Comparison of ENCODE assay signal across 29 mouse cellular contexts in genomic region chr9:46008931-46009668, GRCm38 (mm10). TPM values are rescaled to one million over a fixed set of nuclear protein-coding genes. Genes with fewer than 3 reads are reported as not detected.
DNase-seq lines count a peak whose midpoint lies in the region; ATAC-seq lines count a peak whose summit lies in the region.
"Had no signal": no experiment of that assay in that cellular context is flagged by ENCODE, and none has a peak within 500 bp of the region (broad histone marks: within the 10 kb centered on the region; RNA-seq: fewer than 3 reads in every experiment).

No protein-coding gene starts in this region.

- H3K9me3 ChIP-seq in midbrain, embryonic 11.5 days (ENCODE audit: control insufficient read depth, low read length): no peaks in the 10 kb centered on the region
- no peaks in the 10 kb centered on the region for H3K9me3 ChIP-seq in midbrain, embryonic 16.5 days (replicated peaks; ENCODE audit: control insufficient read depth, low read length, poor library complexity, severe bottlenecking)
- no peaks in the 10 kb centered on the region for H3K9me3 ChIP-seq in liver, embryonic 15.5 days (replicated peaks)
- H3K9me3 ChIP-seq: embryonic facial prominence, embryonic 12.5 days; heart, embryonic 13.5 days; hindbrain, embryonic 15.5 days; lung, embryonic 15.5 days; megakaryocyte, embryonic 14.5 days; midbrain, embryonic 13.5 days; neural tube, embryonic 15.5 days had no signal

- ATAC-seq in midbrain, embryonic 11.5 days (ENCODE audit: low FRiP score): no peak
- ATAC-seq in midbrain, embryonic 16.5 days: no peak
- no peak for ATAC-seq in liver, embryonic 15.5 days (ENCODE audit: insufficient read depth)
- ATAC-seq: activated CD4-positive, CD25-positive, alpha-beta regulatory T cell, adult 4 months; forebrain, embryonic 16.5 days; inflammation-experienced regulatory T-cells, adult 6 months; midbrain, embryonic 13.5 days had no signal

- H3K27ac ChIP-seq in midbrain, embryonic 11.5 days (ENCODE audit: low read depth, low read length): no peak overlapping the region
- H3K27ac ChIP-seq in midbrain, embryonic 16.5 days (ENCODE audit: low read length): no peak overlapping the region
- H3K27ac ChIP-seq in liver, embryonic 15.5 days (replicated peaks): 0 out of 2 replicates have a peak overlapping the region, but pooled peaks have one; percentile 14
- H3K27ac ChIP-seq: embryonic facial prominence, embryonic 12.5 days; gastrocnemius, adult 2 months; heart, embryonic 13.5 days; hindbrain, embryonic 15.5 days; lung, embryonic 15.5 days; midbrain, embryonic 13.5 days; neural tube, embryonic 15.5 days had no signal

- H3K9ac ChIP-seq in midbrain, embryonic 11.5 days (ENCODE audit: low read length): no peak overlapping the region
- no peak overlapping the region for H3K9ac ChIP-seq in midbrain, embryonic 16.5 days (ENCODE audit: low read depth, low read length)
- H3K9ac ChIP-seq in liver, embryonic 15.5 days: no peak overlapping the region
- H3K9ac ChIP-seq: embryonic facial prominence, embryonic 12.5 days; heart, embryonic 13.5 days; hindbrain, embryonic 15.5 days; lung, embryonic 15.5 days; midbrain, embryonic 13.5 days; neural tube, embryonic 15.5 days had no signal

- no peaks in the 10 kb centered on the region for H3K36me3 ChIP-seq in midbrain, embryonic 11.5 days (ENCODE audit: control insufficient read depth, insufficient read depth, low read length)
- no peaks in the 10 kb centered on the region for H3K36me3 ChIP-seq in midbrain, embryonic 16.5 days (ENCODE audit: control insufficient read depth, insufficient read depth, low read length)
- H3K36me3 ChIP-seq in liver, embryonic 15.5 days (replicated peaks): no peaks in the 10 kb centered on the region
- H3K36me3 ChIP-seq: embryonic facial prominence, embryonic 12.5 days; heart, embryonic 13.5 days; hindbrain, embryonic 15.5 days; lung, embryonic 15.5 days; midbrain, embryonic 13.5 days; neural tube, embryonic 15.5 days had no signal

- peak; percentile 69 for DNase-seq in midbrain, embryonic 11.5 days (ENCODE audit: low spot score, missing footprints)
- DNase-seq in R1 (ENCODE audit: low read depth, low spot score): peak; percentile 68
- DNase-seq in embryo, embryonic 9.5 days (ENCODE audit: extremely low spot score): no peak
- DNase-seq in right cerebral cortex, postnatal 10 days (ENCODE audit: low spot score in 2 of 2): no peak
- no peak for DNase-seq in left cerebral cortex, adult 11 months (ENCODE audit: low spot score)
- DNase-seq: adrenal gland, adult 2 months; adrenal gland, postnatal 36 days; cerebellum, adult 2 months; cerebellum, postnatal 14 days; gastrocnemius, adult 2 months; gastrocnemius, postnatal 36 days; heart, postnatal 10 days; kidney, adult 18-20 months; kidney, postnatal 36 days; retina, postnatal 1 day; right cerebral cortex, postnatal 25 days; thymus, postnatal 25 days had no signal

- H3K4me1 ChIP-seq in midbrain, embryonic 11.5 days (ENCODE audit: control insufficient read depth, insufficient read depth, low read length): peaks cover 6% of the 10 kb centered on the region
- peaks cover 6% of the 10 kb centered on the region for H3K4me1 ChIP-seq in midbrain, embryonic 16.5 days (ENCODE audit: control insufficient read depth, insufficient read depth, low read length)
- peaks cover 47% of the 10 kb centered on the region for H3K4me1 ChIP-seq in liver, embryonic 15.5 days (replicated peaks)

- no peaks in the 10 kb centered on the region for H3K27me3 ChIP-seq in midbrain, embryonic 11.5 days (ENCODE audit: control insufficient read depth, insufficient read depth, low read length)
- no peaks in the 10 kb centered on the region for H3K27me3 ChIP-seq in midbrain, embryonic 16.5 days (ENCODE audit: control insufficient read depth, insufficient read depth, low read depth, low read length)
- H3K27me3 ChIP-seq in liver, embryonic 15.5 days: no peaks in the 10 kb centered on the region
- H3K27me3 ChIP-seq: embryonic facial prominence, embryonic 12.5 days; heart, embryonic 13.5 days; hindbrain, embryonic 15.5 days; lung, embryonic 15.5 days; megakaryocyte, embryonic 14.5 days; neural tube, embryonic 15.5 days had no signal

- no peak overlapping the region for H3K4me3 ChIP-seq in midbrain, embryonic 11.5 days (ENCODE audit: low read depth, low read length)
- no peak overlapping the region for H3K4me3 ChIP-seq in midbrain, embryonic 16.5 days (ENCODE audit: low read depth, low read length)
- H3K4me3 ChIP-seq in liver, embryonic 15.5 days (replicated peaks): no peak overlapping the region
- H3K4me3 ChIP-seq: embryonic facial prominence, embryonic 12.5 days; gastrocnemius, adult 2 months; heart, embryonic 13.5 days; hindbrain, embryonic 15.5 days; lung, embryonic 15.5 days; megakaryocyte, embryonic 14.5 days; midbrain, embryonic 13.5 days; neural tube, embryonic 15.5 days had no signal

- 72% methylated on average over 7 of the region's 7 CpGs for WGBS in midbrain, embryonic 11.5 days
- WGBS in midbrain, embryonic 16.5 days: 78% methylated on average over 6 of the region's 7 CpGs
- 36% methylated on average over 7 of the region's 7 CpGs for WGBS in liver, embryonic 15.5 days (ENCODE audit: insufficient replicate concordance)

- H3K4me2 ChIP-seq in midbrain, embryonic 11.5 days: no peak overlapping the region
- no peak overlapping the region for H3K4me2 ChIP-seq in midbrain, embryonic 16.5 days (ENCODE audit: low read length)
- no peak overlapping the region for H3K4me2 ChIP-seq in liver, embryonic 15.5 days
- H3K4me2 ChIP-seq: embryonic facial prominence, embryonic 12.5 days; heart, embryonic 13.5 days; hindbrain, embryonic 15.5 days; lung, embryonic 15.5 days; midbrain, embryonic 13.5 days; neural tube, embryonic 15.5 days had no signal

RNA-seq across cellular contexts. Expression of gene Pafah1b2, which starts 3.4 kb away (rescaled TPM):
- 274 and 275 TPM in 2 replicates for polyA plus RNA-seq in midbrain, embryonic 11.5 days (2014; fragmentation: Nextera tagmentation; extraction: Ambion mirVana)
- 287 and 294 TPM in 2 replicates for polyA plus RNA-seq in midbrain, embryonic 16.5 days (2015; fragmentation: Nextera tagmentation; extraction: Ambion mirVana)
- polyA plus RNA-seq in liver, embryonic 15.5 days (2015; fragmentation: Nextera tagmentation; extraction: Ambion mirVana): 61.2 and 65.7 TPM in 2 replicates

RNA-seq across cellular contexts. Expression of gene Sik3, which starts 3.5 kb away (rescaled TPM):
- polyA plus RNA-seq in midbrain, embryonic 11.5 days (2014; fragmentation: Nextera tagmentation; extraction: Ambion mirVana): 8.7 and 8.9 TPM in 2 replicates
- polyA plus RNA-seq in midbrain, embryonic 16.5 days (2015; fragmentation: Nextera tagmentation; extraction: Ambion mirVana): 5.1 and 5.9 TPM in 2 replicates
- 3.2 and 3.4 TPM in 2 replicates for polyA plus RNA-seq in liver, embryonic 15.5 days (2015; fragmentation: Nextera tagmentation; extraction: Ambion mirVana)

RNA-seq across cellular contexts. Expression of gene Sidt2, which starts 54.0 kb away (rescaled TPM):
- 20.0 and 21.7 TPM in 2 replicates for polyA plus RNA-seq in midbrain, embryonic 11.5 days (2014; fragmentation: Nextera tagmentation; extraction: Ambion mirVana)
- polyA plus RNA-seq in midbrain, embryonic 16.5 days (2015; fragmentation: Nextera tagmentation; extraction: Ambion mirVana): 44.7 and 50.0 TPM in 2 replicates
- 16.5 and 21.4 TPM in 2 replicates for polyA plus RNA-seq in liver, embryonic 15.5 days (2015; fragmentation: Nextera tagmentation; extraction: Ambion mirVana)

Comparison
In these comparisons a context has a peak if more than half of its experiments do, and no peak if none do; other contexts are left out.
1. DNase-seq: peak in midbrain, embryonic 11.5 days (single experiment) and R1 (single experiment); none in embryo, embryonic 9.5 days (single experiment), right cerebral cortex, postnatal 10 days (0 of 2) and left cerebral cortex, adult 11 months (single experiment).